Mouse (Mus musculus): ENCODE results near the gene Tgif1. TPM values are rescaled to one million over a fixed set of nuclear protein-coding genes. Genes with fewer than 3 reads are reported as not detected.

The Tgif1 gene
- total and polyA plus RNA-seq, 2 experiments: 10.6 to 17.0 TPM

DNA sequence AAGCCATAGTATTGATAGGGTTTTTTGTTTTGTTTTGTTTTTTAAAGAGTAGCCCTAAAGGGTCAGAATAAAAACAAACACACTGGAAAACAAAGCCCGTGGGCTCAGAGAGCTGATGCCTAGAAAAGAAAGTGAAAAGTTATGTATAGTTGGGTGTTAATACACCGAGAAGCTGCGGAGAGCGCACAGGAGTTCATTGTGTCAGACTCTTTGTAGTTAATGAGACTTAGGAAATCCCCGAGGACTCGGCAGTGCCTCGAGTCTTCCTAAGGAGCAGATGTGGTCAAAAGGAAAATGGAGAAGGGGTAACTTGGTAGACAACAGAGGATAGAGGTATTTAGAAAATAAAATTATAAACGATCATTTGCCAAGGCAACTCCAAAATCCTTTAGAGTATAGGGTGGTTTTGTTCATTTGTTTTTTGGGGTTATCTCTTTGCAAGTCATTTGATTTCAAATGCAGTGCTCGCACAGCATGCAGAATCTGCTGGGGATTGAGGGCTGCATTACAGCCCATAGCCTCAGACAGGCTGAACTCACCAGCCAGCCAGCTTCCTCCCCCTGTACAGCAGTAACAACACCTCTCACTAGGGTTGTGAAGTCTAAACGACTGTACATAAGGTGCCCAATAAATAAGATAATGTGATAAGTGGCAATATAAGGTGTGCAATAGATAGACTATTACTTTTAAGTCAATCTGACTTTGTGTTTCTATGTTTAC is 18.1 kb downstream of the Tgif1 start:
- DNase-seq (ENCODE audit: extremely low read depth, low read depth, low spot score): no peak
- Histone ChIP-seq H3K79me2 (ENCODE audit: control insufficient read depth, insufficient read depth, low read length) (no peaks in the 10 kb centered on the region), H3K4me3 (ENCODE audit: insufficient read depth, low read depth, low read length) (peak overlapping the region; percentile 52), H3K27ac (replicated peaks; ENCODE audit: insufficient read depth, low read depth, low read length) (no peak overlapping the region), H3K36me3 (ENCODE audit: control insufficient read depth, insufficient read depth, low read length) (no peaks in the 10 kb centered on the region), H3K4me1 (ENCODE audit: control insufficient read depth, insufficient read depth, low read length) (peaks cover 3% of the 10 kb centered on the region), H3K27me3 (ENCODE audit: control insufficient read depth, insufficient read depth, low read length) (no peaks in the 10 kb centered on the region), H3K9ac (ENCODE audit: low read depth, low read length) (peak overlapping the region; percentile 38)
- 5% methylated on average over 10 of the region's 10 CpGs for WGBS
- TF ChIP-seq POLR2A (IDR thresholded peaks at IDR 0.05; ENCODE audit: extremely low read depth, insufficient read depth, low read length) (no peak), CTCF (IDR thresholded peaks at IDR 0.05; ENCODE audit: low read depth, low read length) (no peak)

DNA sequence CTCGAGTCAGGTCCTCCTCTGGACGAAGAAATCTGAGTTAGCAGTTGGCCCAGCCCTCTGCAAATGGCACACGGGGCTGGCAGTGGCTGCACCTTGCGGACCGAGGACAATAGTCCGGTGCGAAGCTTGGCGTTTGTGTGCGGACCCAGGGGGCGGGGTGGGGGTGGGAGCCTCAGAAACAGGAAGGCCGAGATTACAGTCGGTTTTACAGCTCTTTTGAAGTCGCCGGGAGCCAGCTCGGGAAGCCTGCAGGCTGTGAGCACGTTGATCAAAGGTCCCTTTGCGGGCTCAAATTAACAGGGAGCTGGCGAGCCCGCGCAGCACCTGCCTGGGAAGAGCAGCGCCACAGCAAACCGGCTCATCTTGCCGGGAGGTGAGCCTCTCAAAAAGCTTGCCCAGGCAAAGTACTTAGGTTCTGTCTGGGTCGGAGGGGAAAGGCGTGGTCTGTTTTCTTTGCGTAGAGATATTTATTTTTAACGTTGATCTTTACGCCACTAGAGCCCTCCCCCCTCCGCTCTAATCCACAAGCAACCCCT is 18.8 kb downstream of the Tgif1 start:
- H3K4me3 ChIP-seq (ENCODE audit: insufficient read depth, low read depth, low read length): peak overlapping the region; percentile 52
- peak overlapping the region; percentile 23 for H3K27ac ChIP-seq (replicated peaks; ENCODE audit: insufficient read depth, low read depth, low read length)
- H3K4me1 ChIP-seq (ENCODE audit: control insufficient read depth, insufficient read depth, low read length): peaks cover 3% of the 10 kb centered on the region
- peak overlapping the region; percentile 51 for H3K9ac ChIP-seq (ENCODE audit: low read depth, low read length)
- no peaks in the 10 kb centered on the region for H3K36me3 ChIP-seq (ENCODE audit: control insufficient read depth, insufficient read depth, low read length)
- H3K27me3 ChIP-seq (ENCODE audit: control insufficient read depth, insufficient read depth, low read length): no peaks in the 10 kb centered on the region
- TF ChIP-seq POLR2A (IDR thresholded peaks at IDR 0.05; ENCODE audit: extremely low read depth, insufficient read depth, low read length) (0 out of 2 replicates have a peak, but pooled peaks have one; percentile 23), CTCF (IDR thresholded peaks at IDR 0.05; ENCODE audit: low read depth, low read length) (no peak)
- H3K79me2 ChIP-seq (ENCODE audit: control insufficient read depth, insufficient read depth, low read length): no peaks in the 10 kb centered on the region
- WGBS: under 1% methylated on average over 29 of the region's 29 CpGs
- peak; percentile 84 for DNase-seq (ENCODE audit: extremely low read depth, low read depth, low spot score)

DNA sequence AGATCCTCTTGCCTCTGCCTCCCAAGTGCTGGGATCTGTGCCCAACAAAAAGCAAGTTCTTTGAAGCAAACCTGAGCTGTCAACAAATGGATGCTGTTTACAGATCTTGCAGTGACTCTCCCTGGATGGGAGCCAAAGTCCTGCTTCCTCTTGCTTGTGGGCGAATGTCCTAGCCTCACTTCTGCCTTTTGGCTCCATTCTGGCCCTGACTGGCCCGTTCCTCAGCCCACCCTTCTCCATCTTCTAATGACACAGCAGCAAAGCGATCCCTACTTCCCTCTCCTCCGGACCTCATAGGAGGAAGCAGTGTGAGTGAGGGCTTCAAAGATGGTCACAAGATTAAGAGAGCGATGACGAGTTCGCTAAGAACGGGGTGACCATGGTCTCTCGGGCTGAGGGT is 20.8 kb downstream of the Tgif1 start:
- no peak for TF ChIP-seq POLR2A (IDR thresholded peaks at IDR 0.05; ENCODE audit: extremely low read depth, insufficient read depth, low read length)
- no peak for TF ChIP-seq CTCF (IDR thresholded peaks at IDR 0.05; ENCODE audit: low read depth, low read length)
- DNase-seq (ENCODE audit: extremely low read depth, low read depth, low spot score): peak; percentile 61
- Histone ChIP-seq H3K27ac (replicated peaks; ENCODE audit: insufficient read depth, low read depth, low read length) (no peak overlapping the region), H3K9ac (ENCODE audit: low read depth, low read length) (no peak overlapping the region), H3K4me1 (ENCODE audit: control insufficient read depth, insufficient read depth, low read length) (peaks cover 3% of the 10 kb centered on the region), H3K4me3 (ENCODE audit: insufficient read depth, low read depth, low read length) (no peak overlapping the region), H3K79me2 (ENCODE audit: control insufficient read depth, insufficient read depth, low read length) (no peaks in the 10 kb centered on the region), H3K27me3 (ENCODE audit: control insufficient read depth, insufficient read depth, low read length) (no peaks in the 10 kb centered on the region), H3K36me3 (ENCODE audit: control insufficient read depth, insufficient read depth, low read length) (no peaks in the 10 kb centered on the region)
- WGBS: 70% methylated on average over 9 of the region's 9 CpGs

DNA sequence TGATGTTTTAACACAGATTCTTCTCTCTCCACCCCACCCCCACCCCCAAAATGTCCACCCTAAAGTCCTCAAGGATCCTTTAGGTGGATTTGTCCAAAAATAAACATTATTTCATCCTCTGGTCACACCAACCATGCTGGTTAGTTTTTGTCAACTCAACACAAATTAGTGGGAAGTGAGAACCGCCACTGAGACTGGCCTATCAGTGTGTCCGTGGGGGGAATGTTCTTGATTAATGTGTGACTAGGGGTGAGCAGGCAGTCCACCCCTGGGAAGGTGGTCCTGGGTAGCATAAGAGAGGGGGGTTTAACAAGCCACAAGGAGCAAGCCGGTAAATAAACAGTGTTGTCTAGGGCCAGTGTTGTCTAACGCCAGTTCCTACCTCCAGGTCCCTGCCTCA is 21.8 kb downstream of the Tgif1 start:
- Histone ChIP-seq H3K4me1 (ENCODE audit: control insufficient read depth, insufficient read depth, low read length) (peaks cover 3% of the 10 kb centered on the region), H3K9ac (ENCODE audit: low read depth, low read length) (no peak overlapping the region), H3K27me3 (ENCODE audit: control insufficient read depth, insufficient read depth, low read length) (no peaks in the 10 kb centered on the region), H3K4me3 (ENCODE audit: insufficient read depth, low read depth, low read length) (no peak overlapping the region), H3K79me2 (ENCODE audit: control insufficient read depth, insufficient read depth, low read length) (no peaks in the 10 kb centered on the region), H3K36me3 (ENCODE audit: control insufficient read depth, insufficient read depth, low read length) (no peaks in the 10 kb centered on the region), H3K27ac (replicated peaks; ENCODE audit: insufficient read depth, low read depth, low read length) (no peak overlapping the region; the same call in 1 of the 2 replicates)
- WGBS: 84% methylated on average over 4 of the region's 4 CpGs
- TF ChIP-seq CTCF (IDR thresholded peaks at IDR 0.05; ENCODE audit: low read depth, low read length) (no peak), POLR2A (IDR thresholded peaks at IDR 0.05; ENCODE audit: extremely low read depth, insufficient read depth, low read length) (no peak)
- peak; percentile 29 for DNase-seq (ENCODE audit: extremely low read depth, low read depth, low spot score)

DNA sequence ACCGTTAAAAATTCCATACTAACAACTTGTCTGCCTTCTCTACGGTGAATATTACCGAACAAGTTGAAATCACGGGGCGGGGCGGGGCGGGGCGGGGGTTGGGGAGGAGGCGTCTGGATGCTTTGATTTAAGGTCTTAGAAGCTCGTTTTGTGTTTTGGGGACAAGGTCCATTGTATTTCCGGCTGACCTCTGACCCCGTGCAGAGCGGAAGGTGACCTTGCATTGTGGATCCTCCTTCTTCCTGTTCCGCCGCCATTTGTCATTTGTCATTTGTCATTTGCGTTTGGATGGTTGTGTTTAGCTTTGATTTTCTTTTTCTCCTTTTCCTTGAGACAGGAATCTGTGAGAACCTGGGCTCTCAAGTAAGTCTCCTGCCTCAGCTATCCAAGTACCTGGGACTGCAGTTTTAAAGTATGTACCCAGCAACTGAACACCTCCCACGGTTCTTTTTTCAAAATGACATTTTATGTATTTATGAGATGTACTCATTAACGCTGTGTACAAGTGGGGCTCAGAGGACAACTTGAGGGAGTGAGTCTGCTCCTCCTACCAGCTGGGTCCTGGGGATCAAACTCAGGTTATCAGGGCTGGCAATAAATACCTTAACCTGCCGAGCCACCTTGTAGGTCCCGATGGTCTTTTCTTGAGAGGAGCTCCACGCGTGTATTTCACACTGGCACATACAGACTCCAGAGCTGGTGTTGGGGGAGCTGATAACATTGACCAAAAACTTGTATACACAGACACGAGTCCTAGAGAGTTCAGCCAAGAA is 23.2 kb downstream of the Tgif1 start:
- H3K4me3 ChIP-seq (ENCODE audit: insufficient read depth, low read depth, low read length): no peak overlapping the region
- 86% methylated on average over 23 of the region's 23 CpGs for WGBS
- TF ChIP-seq CTCF (IDR thresholded peaks at IDR 0.05; ENCODE audit: low read depth, low read length) (no peak), POLR2A (IDR thresholded peaks at IDR 0.05; ENCODE audit: extremely low read depth, insufficient read depth, low read length) (no peak)
- no peaks in the 10 kb centered on the region for H3K36me3 ChIP-seq (ENCODE audit: control insufficient read depth, insufficient read depth, low read length)
- no peaks in the 10 kb centered on the region for H3K27me3 ChIP-seq (ENCODE audit: control insufficient read depth, insufficient read depth, low read length)
- no peak overlapping the region for H3K9ac ChIP-seq (ENCODE audit: low read depth, low read length)
- DNase-seq (ENCODE audit: extremely low read depth, low read depth, low spot score): no peak
- H3K79me2 ChIP-seq (ENCODE audit: control insufficient read depth, insufficient read depth, low read length): no peaks in the 10 kb centered on the region
- no peaks in the 10 kb centered on the region; the same call in 1 of the 2 replicates for H3K4me1 ChIP-seq (ENCODE audit: control insufficient read depth, insufficient read depth, low read length)
- H3K27ac ChIP-seq (replicated peaks; ENCODE audit: insufficient read depth, low read depth, low read length): no peak overlapping the region

Data from liver, adult 2 months (tissue).